Mouse (Mus musculus) cortical plate, adult 2 months (tissue): ENCODE data around the gene Bend6. TPM values are rescaled to one million over a fixed set of nuclear protein-coding genes. Genes with fewer than 3 reads are reported as not detected.

Experiments
- H3K27ac ChIP-seq: fragments of 200-500 bp; 2 replicates; pipeline ENCODE4 v1.5.1; 2012; ENCODE audit warnings: low read length, control low read depth, inconsistent platforms; ENCODE audit not compliant: insufficient read depth
- H3K4me1 ChIP-seq: fragments of 200-500 bp; 2 replicates; pipeline ENCODE4 v1.6.1; 2011; ENCODE audit warnings: low read length; ENCODE audit not compliant: control insufficient read depth, insufficient read depth
- H3K4me3 ChIP-seq: fragments of 200-500 bp; 2 replicates; pipeline ENCODE4 v1.5.1; 2011; ENCODE audit warnings: mild to moderate bottlenecking, low read length, control low read depth; ENCODE audit not compliant: insufficient read depth
- CTCF ChIP-seq: fragments of 200-500 bp; IDR thresholded peaks from 2 replicates; pipeline ENCODE4 v1.5.1; 2011; ENCODE audit warnings: mild to moderate bottlenecking, control low read depth, low read length; ENCODE audit not compliant: insufficient read depth; ENCODE audit errors: extremely low read depth
- POLR2A ChIP-seq: fragments of 200-500 bp; IDR thresholded peaks from 2 replicates; pipeline ENCODE4 v1.6.1; 2011; ENCODE audit warnings: mild to moderate bottlenecking, low read length, control low read depth; ENCODE audit not compliant: insufficient read depth; ENCODE audit errors: extremely low read depth
- polyA plus RNA-seq: library from polyadenylated mRNA; depleted of rRNA; stranded (reverse); fragments of >200 nt; gene quantifications from 2 replicates; pipeline ENCODE4 v1.2.3, GENCODE M21; 2012

Bend6 gene
- polyA plus RNA-seq, 1 experiment = 157 TPM

DNA sequence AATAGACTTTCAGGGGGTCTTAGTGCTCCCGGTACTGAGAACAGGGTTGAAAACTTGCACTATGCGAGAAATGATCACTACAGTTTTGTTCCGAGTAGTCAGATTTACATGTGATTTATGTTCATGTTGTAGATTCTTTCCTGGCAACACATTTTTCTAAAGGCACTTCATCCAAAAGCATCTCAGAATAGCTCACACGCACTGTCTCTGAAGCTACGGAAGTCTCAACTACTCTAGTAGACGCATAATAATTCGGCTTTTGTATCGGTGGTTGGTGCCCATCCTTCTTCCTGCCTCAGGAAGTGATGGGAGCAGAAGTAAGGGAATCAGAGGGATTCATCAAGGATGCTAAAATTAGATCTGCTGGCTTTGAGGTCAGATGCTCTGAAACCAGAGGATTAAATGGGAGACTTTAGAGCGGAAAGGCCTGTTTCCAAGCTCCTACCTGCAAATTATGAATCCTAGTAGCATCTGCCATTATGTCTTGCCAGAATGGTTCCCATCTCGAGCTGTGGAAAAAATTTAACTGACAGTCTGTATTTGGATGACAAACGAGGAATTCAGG lies 32.8 kb upstream of the Bend6 start:
- Histone ChIP-seq H3K4me1 (peaks cover 10% of the 10 kb centered on the region), H3K27ac (no peak overlapping the region), H3K4me3 (no peak overlapping the region)
- TF ChIP-seq POLR2A = no peak
- TF ChIP-seq CTCF = no peak

GRCm38 (mm10) chr1:33939828-33940227 lies 32.2 kb upstream of the Bend6 start:
- no peak for TF ChIP-seq CTCF
- no peak for TF ChIP-seq POLR2A
- Histone ChIP-seq H3K4me3 (no peak overlapping the region), H3K4me1 (peaks cover 10% of the 10 kb centered on the region), H3K27ac (no peak overlapping the region)

GRCm38 (mm10) chr1:33935946-33936345 lies 28.3 kb upstream of the Bend6 start:
- no peak overlapping the region for H3K27ac ChIP-seq

GRCm38 (mm10) chr1:33932845-33933499 lies 25.4 kb upstream of the Bend6 start:
- no peak overlapping the region for H3K27ac ChIP-seq
- no peak overlapping the region for H3K4me3 ChIP-seq
- TF ChIP-seq CTCF (no peak), POLR2A (no peak)
- peaks cover 5% of the 10 kb centered on the region for H3K4me1 ChIP-seq

More at GRCm38 (mm10) chr1:33935946-33936345, 28.3 kb upstream of the Bend6 start:
- TF ChIP-seq POLR2A (no peak), CTCF (no peak)
- Histone ChIP-seq H3K4me1 (peaks cover 10% of the 10 kb centered on the region), H3K4me3 (no peak overlapping the region)

DNA sequence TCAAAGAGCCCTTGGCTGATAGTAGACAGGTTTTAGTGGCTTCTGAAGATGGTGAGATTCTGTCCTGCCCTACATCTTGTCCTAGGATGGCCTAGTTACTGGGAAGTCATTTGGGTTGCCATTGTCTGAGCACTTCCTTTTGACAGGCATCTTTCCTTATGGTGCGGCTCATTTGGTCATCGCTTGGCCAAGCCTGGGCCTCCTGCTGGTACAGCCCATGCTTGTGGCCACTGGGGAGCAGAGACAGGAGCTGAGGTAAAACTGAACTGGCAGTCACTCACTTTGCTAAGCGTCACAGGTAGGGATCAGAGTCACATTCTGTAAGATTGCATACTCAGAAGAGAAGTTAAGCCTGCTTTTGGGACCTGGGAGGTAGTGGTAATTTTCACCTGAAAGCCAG lies 24.6 kb upstream of the Bend6 start:
- H3K27ac ChIP-seq = no peak overlapping the region
- H3K4me1 ChIP-seq = peaks cover 5% of the 10 kb centered on the region
- H3K4me3 ChIP-seq = no peak overlapping the region
- no peak for TF ChIP-seq CTCF
- TF ChIP-seq POLR2A = no peak

GRCm38 (mm10) chr1:33931791-33932190 lies 24.2 kb upstream of the Bend6 start:
- Histone ChIP-seq H3K27ac (no peak overlapping the region), H3K4me3 (no peak overlapping the region), H3K4me1 (peaks cover 5% of the 10 kb centered on the region)
- TF ChIP-seq POLR2A (no peak), CTCF (no peak)

DNA sequence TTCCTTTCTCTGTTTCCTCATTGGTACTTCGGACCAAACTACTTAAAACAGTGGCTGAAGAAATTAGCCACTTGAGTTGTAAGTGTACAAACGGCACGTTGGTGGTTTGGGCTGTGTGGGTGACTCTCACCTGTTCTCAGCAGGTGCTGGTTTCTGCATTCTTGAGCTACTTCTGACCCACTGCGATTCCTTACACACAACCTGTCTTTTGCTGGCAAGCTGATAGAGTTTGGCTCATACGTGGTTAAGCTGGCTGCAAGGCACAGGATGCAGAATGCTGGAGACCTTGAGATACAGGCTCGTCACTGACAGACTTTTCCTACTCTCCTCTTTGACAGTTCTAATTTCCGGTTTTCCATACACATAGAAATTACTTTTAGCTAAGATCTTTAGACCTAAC lies 19.9 kb upstream of the Bend6 start:
- TF ChIP-seq POLR2A (no peak), CTCF (no peak)
- no peak overlapping the region for H3K27ac ChIP-seq
- H3K4me1 ChIP-seq = no peaks in the 10 kb centered on the region; the same call in 1 of the 2 replicates

GRCm38 (mm10) chr1:33925283-33925682 lies 17.7 kb upstream of the Bend6 start:
- H3K4me3 ChIP-seq = no peak overlapping the region
- no peak for TF ChIP-seq CTCF
- no peak for TF ChIP-seq POLR2A
- H3K4me1 ChIP-seq = no peaks in the 10 kb centered on the region; the same call in 1 of the 2 replicates
- H3K27ac ChIP-seq = no peak overlapping the region

More for the DNA sequence above, 19.9 kb upstream of the Bend6 start:
- no peak overlapping the region for H3K4me3 ChIP-seq

GRCm38 (mm10) chr1:33922975-33923374 lies 15.4 kb upstream of the Bend6 start:
- no peak for TF ChIP-seq POLR2A
- TF ChIP-seq CTCF = no peak
- no peak overlapping the region for H3K4me3 ChIP-seq
- no peaks in the 10 kb centered on the region for H3K4me1 ChIP-seq
- no peak overlapping the region for H3K27ac ChIP-seq

GRCm38 (mm10) chr1:33916554-33916953 lies 8.9 kb upstream of the Bend6 start:
- no peak overlapping the region for H3K27ac ChIP-seq
- H3K4me3 ChIP-seq = no peak overlapping the region
- H3K4me1 ChIP-seq = no peaks in the 10 kb centered on the region
- TF ChIP-seq CTCF (no peak), POLR2A (no peak)

DNA sequence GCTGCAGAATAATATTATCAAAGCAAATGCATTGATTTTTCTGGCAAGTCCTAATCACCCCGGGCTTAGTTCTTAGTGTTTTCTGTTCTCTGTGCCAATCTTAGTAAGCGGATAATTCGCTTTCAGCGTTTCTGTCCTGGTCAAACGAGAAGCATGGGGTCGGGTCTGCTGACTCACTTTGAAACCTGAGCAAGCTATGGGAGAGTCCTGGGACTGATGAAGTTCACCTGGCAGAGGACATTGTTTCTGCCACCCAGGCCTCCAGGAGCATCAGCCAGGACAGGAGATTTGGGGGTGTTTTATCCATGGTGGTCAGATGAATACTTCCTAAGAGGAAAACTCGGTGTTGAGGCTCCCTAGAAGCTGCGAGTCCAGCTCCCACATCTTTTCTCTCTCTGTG lies 4.0 kb upstream of the Bend6 start:
- Histone ChIP-seq H3K4me1 (peaks cover 1% of the 10 kb centered on the region; the same call in 1 of the 2 replicates), H3K4me3 (no peak overlapping the region), H3K27ac (no peak overlapping the region)
- TF ChIP-seq CTCF (no peak), POLR2A (no peak)
